Mouse (Mus musculus) heart, embryonic 14.5 days (tissue): Measurements from ENCODE around the gene Zbtb20. TPM values are rescaled to one million over a fixed set of nuclear protein-coding genes. Genes with fewer than 3 reads are reported as not detected.

Source experiments
- ATAC-seq: fragments of 200-750 bp; cut with Nextera tagmentation; 2 replicates; pipeline ENCODE4 v1.8.0; 2017; ENCODE audit warnings: low read depth, moderate TSS enrichment; ENCODE audit not compliant: insufficient number of reproducible peaks, insufficient read depth, low FRiP score
- H3K27ac ChIP-seq, 2 experiments: fragments of 200-500 bp in 1 of 2; fragments of 300-500 bp in 1 of 2; sonication (generic) in 1 of 2; replicated peaks in 1 of 2; 2 replicates each; pipeline ENCODE4 v1.5.1; 2012 to 2014; ENCODE audit warnings: low read depth in 2 of 2, low read length in 2 of 2, control low read depth in 1 of 2, mild to moderate bottlenecking in 1 of 2, mixed read lengths in 1 of 2; ENCODE audit not compliant: control insufficient read depth in 1 of 2, insufficient read depth in 1 of 2
- H3K27me3 ChIP-seq: fragments of 300-500 bp; sonication (generic); 2 replicates; pipeline ENCODE4 v1.6.1; 2014; ENCODE audit warnings: mild to moderate bottlenecking, low read length, control low read depth; ENCODE audit not compliant: control insufficient read depth, insufficient read depth
- H3K36me3 ChIP-seq: fragments of 300-500 bp; sonication (generic); 2 replicates; pipeline ENCODE4 v1.6.1; 2014; ENCODE audit warnings: mild to moderate bottlenecking, control low read depth, low read length, mixed read lengths; ENCODE audit not compliant: control insufficient read depth, insufficient read depth
- H3K4me1 ChIP-seq, 2 experiments: fragments of 200-500 bp in 1 of 2; fragments of 300-500 bp in 1 of 2; sonication (generic) in 1 of 2; 2 replicates each; pipeline ENCODE4 v1.6.1; 2012 to 2014; ENCODE audit warnings: low read length in 2 of 2, control low read depth in 1 of 2, mixed read lengths in 1 of 2; ENCODE audit not compliant: control insufficient read depth in 2 of 2, insufficient read depth in 2 of 2
- H3K4me2 ChIP-seq: fragments of 300-500 bp; sonication (generic); 2 replicates; pipeline ENCODE4 v1.6.1; 2014; ENCODE audit warnings: mild to moderate bottlenecking, low read length
- H3K4me3 ChIP-seq, 2 experiments: fragments of 200-500 bp in 1 of 2; fragments of 300-500 bp in 1 of 2; sonication (generic) in 1 of 2; 2 replicates each; pipeline ENCODE4 v1.5.1; 2012 to 2014; ENCODE audit warnings: low read length in 2 of 2, mild to moderate bottlenecking in 2 of 2, control low read depth in 1 of 2, low read depth in 1 of 2, moderate library complexity in 1 of 2; ENCODE audit not compliant: control insufficient read depth in 1 of 2, insufficient read depth in 1 of 2
- H3K9ac ChIP-seq: fragments of 300-500 bp; sonication (generic); 2 replicates; pipeline ENCODE4 v1.6.1; 2014; ENCODE audit warnings: mild to moderate bottlenecking, low read length
- H3K9me3 ChIP-seq: fragments of 300-500 bp; sonication (generic); 2 replicates; pipeline ENCODE4 v1.6.1; 2016; ENCODE audit warnings: low read length, control low read depth; ENCODE audit not compliant: control insufficient read depth
- WGBS: fragments of 180-500 bp; shearing (Covaris S2); extraction: QIAGEN DNeasy Blood & Tissue Kit; methylation state at CpG from one replicate; pipeline ENCODE4 v1.1.7; 2014; 5-methylcytosine and 5-hydroxymethylcytosine counted together
- polyA plus RNA-seq: library from polyadenylated mRNA; unstranded; fragments of >200 nt; fragmentation: Nextera tagmentation; extraction: Ambion mirVana; gene quantifications from 2 replicates; pipeline ENCODE4 v1.2.1, GENCODE M21; 2014

Gene Zbtb20
- polyA plus RNA-seq, 1 experiment from 2014 or later: 50.3 TPM

DNA sequence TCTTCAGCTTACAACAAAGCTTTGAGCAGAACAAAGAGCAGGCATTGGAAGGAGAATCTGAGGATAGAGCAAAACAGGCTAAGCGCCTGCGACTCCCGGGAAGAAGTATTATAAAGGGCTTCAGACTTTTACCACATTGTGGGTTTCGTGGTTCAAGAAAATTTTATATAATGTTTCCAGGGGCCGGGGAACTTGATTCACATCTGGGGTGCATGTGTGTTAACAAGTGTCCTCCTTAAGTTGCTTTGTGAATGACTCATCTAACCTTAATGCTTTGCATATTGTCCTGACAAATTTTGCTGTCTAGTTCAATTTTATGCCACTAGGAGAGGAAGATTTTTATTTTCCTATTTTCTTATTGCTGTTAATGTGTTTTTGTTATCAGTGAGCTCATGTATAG is 3.6 kb upstream of the Zbtb20 start:
- 86% methylated on average over 5 of the region's 5 CpGs for WGBS
- no peak for ATAC-seq

DNA sequence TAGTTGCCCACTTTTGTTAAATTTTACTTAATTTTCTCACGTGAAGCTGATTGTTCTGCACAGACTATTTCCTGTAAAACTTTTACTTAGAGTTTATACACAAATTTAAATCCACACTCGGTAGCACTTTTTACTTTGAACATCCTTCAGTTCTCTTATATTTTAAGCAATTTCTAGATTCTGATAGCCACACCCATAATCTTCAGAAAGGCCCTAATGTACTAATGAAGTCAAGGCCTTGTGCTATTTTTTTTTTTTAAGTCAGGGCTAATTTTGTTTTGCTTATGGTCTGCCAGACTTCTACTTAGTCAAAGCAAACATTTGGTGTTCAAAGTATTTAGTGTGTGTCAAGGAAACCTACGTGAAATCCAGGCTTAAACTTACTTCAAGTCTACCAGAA is 1.7 kb upstream of the Zbtb20 start:
- no peak overlapping the region for H3K9ac ChIP-seq
- peaks cover 0 to 11% of the 10 kb centered on the region in 2 experiments; a peak in 1 of 4 replicates for H3K4me1 ChIP-seq
- H3K4me2 ChIP-seq: peak overlapping the region; percentile 58; the same call in 1 of the 2 replicates
- no peaks in the 10 kb centered on the region for H3K27me3 ChIP-seq
- H3K27ac ChIP-seq: peak overlapping the region in 1 of 2 experiments; percentile 88; a peak in 3 of 4 replicates
- no peak for ATAC-seq
- no peaks in the 10 kb centered on the region for H3K36me3 ChIP-seq
- WGBS: 63% methylated on average over 3 of the region's 3 CpGs
- H3K4me3 ChIP-seq: no peak overlapping the region
- no peaks in the 10 kb centered on the region for H3K9me3 ChIP-seq

More for the DNA sequence above, 3.6 kb upstream of the Zbtb20 start:
- Histone ChIP-seq H3K9me3 (no peaks in the 10 kb centered on the region), H3K27ac (no peak overlapping the region), H3K36me3 (no peaks in the 10 kb centered on the region), H3K4me1 (peaks cover 0 to 7% of the 10 kb centered on the region in 2 experiments; a peak in 1 of 4 replicates), H3K4me3 (no peak overlapping the region), H3K9ac (no peak overlapping the region), H3K27me3 (no peaks in the 10 kb centered on the region), H3K4me2 (no peak overlapping the region)

DNA sequence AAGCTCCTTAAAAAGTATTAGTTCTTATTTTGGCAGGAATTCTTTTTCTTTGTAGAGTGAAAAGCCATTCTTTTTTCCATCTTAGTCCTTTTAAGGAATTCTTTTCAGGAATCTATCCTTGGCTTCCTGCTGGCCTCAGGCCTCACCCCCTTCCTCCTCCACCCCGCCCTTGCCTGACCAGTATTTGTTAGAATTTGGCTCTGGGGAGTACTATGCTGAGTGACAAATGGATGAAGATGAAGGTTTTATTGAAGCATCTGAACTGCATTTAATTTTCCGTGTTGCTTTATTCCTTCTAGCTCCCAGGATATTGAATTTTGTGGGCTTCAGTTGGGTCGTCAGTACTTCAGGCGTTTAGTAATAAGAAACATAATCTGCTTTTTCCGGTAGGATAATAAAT is 1.2 kb upstream of the Zbtb20 start:
- Histone ChIP-seq H3K4me3 (peak overlapping the region; percentile 23 to 41), H3K4me1 (peaks cover 0 to 11% of the 10 kb centered on the region in 2 experiments; a peak in 1 of 4 replicates), H3K9me3 (no peaks in the 10 kb centered on the region), H3K27ac (peak overlapping the region; percentile 75 to 88), H3K27me3 (no peaks in the 10 kb centered on the region), H3K9ac (peak overlapping the region; percentile 65), H3K36me3 (no peaks in the 10 kb centered on the region), H3K4me2 (peak overlapping the region; percentile 58)
- WGBS: 4% methylated on average over 5 of the region's 5 CpGs
- no peak for ATAC-seq

DNA sequence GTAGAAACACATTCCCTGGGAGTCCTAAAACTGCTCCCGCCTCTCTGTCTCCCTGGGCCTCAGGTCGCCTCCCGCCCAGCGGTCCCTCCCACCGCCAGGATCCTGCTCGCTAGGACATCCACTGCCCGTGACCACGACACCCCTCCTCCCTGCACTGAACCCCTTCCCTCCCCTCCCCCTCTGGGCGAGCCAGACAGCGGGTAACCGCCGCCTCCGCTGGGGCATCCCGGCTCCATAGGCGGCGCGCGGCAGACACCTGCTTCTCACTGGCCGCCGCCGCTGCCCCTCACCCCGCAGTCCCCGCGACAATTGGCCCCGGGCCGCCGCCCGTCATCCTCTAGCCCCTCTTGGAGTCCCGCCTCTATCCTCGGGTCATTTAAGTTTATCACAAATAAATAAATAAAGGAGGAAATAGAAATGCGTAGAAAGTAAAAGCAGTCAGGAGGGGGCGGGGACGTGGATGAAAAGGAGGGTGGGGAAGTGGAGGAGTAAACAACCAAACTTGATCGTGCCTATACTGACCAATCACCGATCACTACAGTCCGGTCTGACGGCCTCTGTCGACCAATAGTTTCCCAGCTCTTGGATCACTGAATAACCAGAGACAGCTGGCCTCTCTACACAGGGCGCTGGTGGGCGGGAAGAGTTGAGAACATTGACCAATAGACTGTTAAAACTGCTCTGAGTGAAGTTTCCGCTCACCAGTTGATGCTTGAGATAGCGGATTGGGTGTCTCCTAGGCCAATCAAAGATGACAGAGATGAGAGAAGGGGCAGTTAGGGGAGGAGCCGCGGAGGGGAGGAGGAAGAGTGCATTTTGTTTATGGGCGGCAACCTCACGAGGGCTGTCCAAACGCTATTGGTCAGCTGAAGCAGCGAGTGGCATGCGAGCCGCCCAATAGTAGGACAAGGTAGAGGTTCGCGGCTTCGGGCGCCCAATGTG is 500 bp upstream of the Zbtb20 start:
- no peaks in the 10 kb centered on the region for H3K9me3 ChIP-seq
- peak overlapping the region; percentile 58 for H3K4me2 ChIP-seq
- peak overlapping the region; percentile 89 for H3K9ac ChIP-seq
- H3K36me3 ChIP-seq: no peaks in the 10 kb centered on the region
- H3K27ac ChIP-seq: peak overlapping the region; percentile 75 to 99
- under 1% methylated on average over 52 of the region's 54 CpGs for WGBS
- peaks cover 0 to 11% of the 10 kb centered on the region in 2 experiments; a peak in 1 of 4 replicates for H3K4me1 ChIP-seq
- peak; percentile 95 for ATAC-seq
- H3K4me3 ChIP-seq: peak overlapping the region; percentile 70 to 87
- no peaks in the 10 kb centered on the region for H3K27me3 ChIP-seq

DNA sequence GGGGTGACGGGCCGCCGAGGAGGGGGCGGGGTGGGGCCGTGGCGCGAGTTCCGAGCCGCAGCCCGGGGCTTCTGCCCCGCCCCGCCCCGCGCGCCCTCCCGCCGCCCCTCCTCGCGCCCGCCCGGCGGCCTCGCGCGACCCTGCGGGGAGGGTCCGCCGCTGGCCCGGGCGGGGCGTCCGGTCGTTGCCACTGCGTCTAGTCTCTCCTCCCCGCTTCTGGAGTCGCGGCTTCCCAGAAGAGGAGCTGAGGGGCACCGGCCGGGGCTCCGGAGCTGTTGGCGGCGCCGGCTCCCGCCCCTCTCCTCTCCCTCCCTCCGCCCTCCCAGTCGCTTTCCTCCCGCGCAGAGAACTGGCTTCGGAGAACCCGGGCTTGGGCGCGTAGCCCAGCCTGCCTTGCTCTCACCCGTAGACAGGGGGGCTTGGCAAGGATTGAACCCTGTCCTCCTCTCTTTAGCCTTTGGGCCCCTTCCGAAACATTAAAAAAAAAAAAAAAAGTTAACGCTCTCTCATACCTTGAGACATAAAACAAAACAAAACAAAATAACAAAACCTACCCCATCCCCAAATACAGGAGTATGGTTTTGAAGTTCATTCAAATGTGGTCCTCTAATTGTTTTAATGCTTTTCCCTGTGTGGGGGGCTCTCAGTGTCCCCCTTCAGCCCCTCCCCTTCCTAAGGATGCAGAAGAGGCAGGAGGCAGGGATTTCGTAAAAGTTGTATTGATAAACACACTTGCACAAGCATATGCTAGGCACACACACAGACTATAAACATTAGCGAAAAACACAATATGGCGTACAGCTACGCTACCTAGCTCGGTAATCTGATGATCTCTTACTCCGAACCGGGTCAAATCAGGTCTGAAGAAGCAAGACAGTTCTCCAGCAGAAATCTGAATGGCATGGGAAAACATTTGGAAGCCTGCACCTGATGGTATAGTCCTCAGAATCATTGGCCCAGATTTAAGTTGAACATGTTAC is 630 bp downstream of the Zbtb20 start:
- peak; percentile 60 for ATAC-seq
- H3K9me3 ChIP-seq: no peaks in the 10 kb centered on the region
- H3K9ac ChIP-seq: peak overlapping the region; percentile 89
- H3K36me3 ChIP-seq: no peaks in the 10 kb centered on the region
- H3K4me3 ChIP-seq: peak overlapping the region; percentile 70 to 87
- H3K4me1 ChIP-seq: peaks cover 0 to 11% of the 10 kb centered on the region in 2 experiments; a peak in 1 of 4 replicates
- H3K4me2 ChIP-seq: peak overlapping the region; percentile 86
- H3K27me3 ChIP-seq: no peaks in the 10 kb centered on the region
- peak overlapping the region; percentile 96 to 99 for H3K27ac ChIP-seq
- under 1% methylated on average over 34 of the region's 62 CpGs for WGBS

DNA sequence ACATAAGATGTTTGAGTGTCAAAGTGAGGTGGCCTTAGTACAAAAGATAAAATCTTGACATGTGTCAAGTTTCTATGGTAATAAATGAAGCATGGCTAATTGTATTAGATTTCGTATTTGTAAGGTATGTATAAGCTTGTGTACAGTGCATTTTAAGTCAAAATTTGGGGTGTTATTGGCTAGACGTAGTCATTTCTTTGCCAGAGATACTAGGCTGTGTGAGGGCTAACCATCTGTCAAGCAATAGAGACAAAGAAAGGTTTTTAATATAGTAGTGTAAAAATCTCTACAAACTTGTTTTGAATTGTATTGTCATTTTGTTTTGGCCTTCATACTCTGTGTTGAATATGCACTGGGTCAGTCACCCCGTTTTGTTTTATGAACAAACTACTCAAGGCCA is 4.4 kb downstream of the Zbtb20 start:
- no peak for ATAC-seq
- 81% methylated on average over 3 of the region's 3 CpGs for WGBS

DNA sequence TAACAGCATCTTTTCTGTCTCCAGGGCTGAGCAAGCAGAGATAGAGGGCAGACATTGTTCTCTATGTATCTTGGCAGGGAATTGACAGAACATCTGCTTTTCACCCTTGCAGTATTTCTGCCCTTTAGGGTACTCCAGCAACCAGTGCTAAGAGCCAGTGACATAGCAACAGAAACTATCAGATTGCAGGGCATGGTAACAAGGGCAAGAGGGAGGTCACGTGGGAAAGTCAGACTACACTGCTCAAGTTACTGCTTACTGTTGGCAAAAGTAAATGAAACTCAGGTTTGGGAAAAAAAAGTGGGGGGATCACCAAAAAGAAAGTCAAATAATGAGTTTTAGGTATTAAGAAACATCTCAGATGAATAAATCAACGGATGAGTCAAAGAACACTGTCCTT is 9.9 kb downstream of the Zbtb20 start:
- Histone ChIP-seq H3K4me1 (peaks cover 0 to 8% of the 10 kb centered on the region in 2 experiments; a peak in 1 of 4 replicates), H3K9ac (no peak overlapping the region), H3K4me3 (no peak overlapping the region), H3K36me3 (no peaks in the 10 kb centered on the region), H3K9me3 (no peaks in the 10 kb centered on the region), H3K27ac (no peak overlapping the region), H3K27me3 (no peaks in the 10 kb centered on the region), H3K4me2 (no peak overlapping the region)
- WGBS: 50% methylated on average over 2 of the region's 2 CpGs
- no peak for ATAC-seq

More for the DNA sequence above, 4.4 kb downstream of the Zbtb20 start:
- Histone ChIP-seq H3K4me3 (no peak overlapping the region), H3K36me3 (no peaks in the 10 kb centered on the region), H3K4me1 (peaks cover 0 to 13% of the 10 kb centered on the region in 2 experiments; a peak in 2 of 4 replicates), H3K27ac (no peak overlapping the region), H3K4me2 (no peak overlapping the region), H3K9ac (no peak overlapping the region), H3K27me3 (no peaks in the 10 kb centered on the region), H3K9me3 (no peaks in the 10 kb centered on the region)
